Mouse (Mus musculus): ENCODE results near the gene Dennd1a.

Gene Dennd1a

GRCm38 (mm10) chr2:37855226-37855625 lies 432.0 kb downstream of the Dennd1a start:
- no peak for DNase-seq

GRCm38 (mm10) chr2:37853878-37854435 lies 433.2 kb downstream of the Dennd1a start:
- DNase-seq: no peak

- no peak for DNase-seq
Measured at GRCm38 (mm10) chr2:37850626-37851025, 436.6 kb downstream of the Dennd1a start.

- no peak for DNase-seq
Measured at GRCm38 (mm10) chr2:37849357-37849756, 437.8 kb downstream of the Dennd1a start.

- DNase-seq: no peak
Measured at GRCm38 (mm10) chr2:37842719-37843118, 444.5 kb downstream of the Dennd1a start.

- no peak for DNase-seq
Measured at GRCm38 (mm10) chr2:37842151-37842569, 445.0 kb downstream of the Dennd1a start.

- no peak for DNase-seq
Measured at GRCm38 (mm10) chr2:37839922-37840321, 447.3 kb downstream of the Dennd1a start.

GRCm38 (mm10) chr2:37838202-37838984 lies 448.8 kb downstream of the Dennd1a start:
- no peak for DNase-seq

GRCm38 (mm10) chr2:37837542-37837941 lies 449.6 kb downstream of the Dennd1a start:
- no peak for DNase-seq

GRCm38 (mm10) chr2:37836926-37837325 lies 450.3 kb downstream of the Dennd1a start:
- no peak for DNase-seq

GRCm38 (mm10) chr2:37832253-37832652 lies 454.9 kb downstream of the Dennd1a start:
- DNase-seq: no peak

- DNase-seq: peak in 1 of 2 experiments; percentile 20
Measured at GRCm38 (mm10) chr2:37829758-37830275, 457.4 kb downstream of the Dennd1a start.

GRCm38 (mm10) chr2:37823826-37824225 lies 463.4 kb downstream of the Dennd1a start:
- DNase-seq: no peak

- DNase-seq: no peak
Measured at GRCm38 (mm10) chr2:37822122-37822521, 465.1 kb downstream of the Dennd1a start.

GRCm38 (mm10) chr2:37819526-37820152 lies 467.6 kb downstream of the Dennd1a start:
- DNase-seq: no peak

GRCm38 (mm10) chr2:37818761-37819525 lies 468.2 kb downstream of the Dennd1a start:
- no peak for DNase-seq

- DNase-seq: peak; percentile 61 to 82
Measured at GRCm38 (mm10) chr2:37815676-37816075, 471.5 kb downstream of the Dennd1a start.

- DNase-seq: no peak
Measured at GRCm38 (mm10) chr2:37814820-37815361, 472.3 kb downstream of the Dennd1a start.

- no peak for DNase-seq
Measured at GRCm38 (mm10) chr2:37812401-37812800, 474.8 kb downstream of the Dennd1a start.

GRCm38 (mm10) chr2:37811682-37812081 lies 475.5 kb downstream of the Dennd1a start:
- DNase-seq: no peak

GRCm38 (mm10) chr2:37802610-37803212 lies 484.5 kb downstream of the Dennd1a start:
- DNase-seq: peak; percentile 63 to 72

- no peak for DNase-seq
Measured at GRCm38 (mm10) chr2:37801687-37802086, 485.5 kb downstream of the Dennd1a start.
